Comparison of ENCODE assay signal across 16 mouse cellular contexts in genomic region chr11:86875738-86876137, GRCm38 (mm10).
DNase-seq lines count a peak whose midpoint lies in the region; ATAC-seq and TF ChIP-seq lines count a peak whose summit lies in the region.
"Had no signal": no experiment of that assay in that cellular context is flagged by ENCODE, and none has a peak within 500 bp of the region (broad histone marks: within the 10 kb centered on the region; RNA-seq: fewer than 3 reads in every experiment).

No protein-coding gene starts in this region.

- ATAC-seq in heart, postnatal 0 days (ENCODE audit: insufficient read depth, low read depth): no peak
- no peak for ATAC-seq in liver, postnatal 0 days
- ATAC-seq in liver, embryonic 12.5 days: no peak

- no peaks in the 10 kb centered on the region for H3K9me3 ChIP-seq in heart, postnatal 0 days (replicated peaks; ENCODE audit: control insufficient read depth, low read length)
- H3K9me3 ChIP-seq in liver, postnatal 0 days (ENCODE audit: low read length): peaks cover 4% of the 10 kb centered on the region; the same call in 1 of the 2 replicates
- H3K9me3 ChIP-seq in liver, embryonic 12.5 days (replicated peaks): no peaks in the 10 kb centered on the region
- H3K9me3 ChIP-seq: forebrain, embryonic 10.5 days; liver, embryonic 15.5 days had no signal

- no peak for TF ChIP-seq POLR2A in small intestine, adult 2 months (IDR thresholded peaks at IDR 0.05; ENCODE audit: low read depth, low read length)

- peak; percentile 12; the same call in 1 of the 2 replicates for TF ChIP-seq CTCF in heart, postnatal 0 days (IDR thresholded peaks at IDR 0.05; ENCODE audit: low read depth)
- peak; percentile 46 for TF ChIP-seq CTCF in liver, postnatal 0 days (IDR thresholded peaks at IDR 0.05; ENCODE audit: low read depth)
- 0 out of 2 replicates have a peak, but pooled peaks have one; percentile 14 for TF ChIP-seq CTCF in small intestine, adult 2 months (IDR thresholded peaks at IDR 0.05; ENCODE audit: extremely low read depth, insufficient read length, insufficient replicate concordance, low read depth, low read length)

- DNase-seq in heart, postnatal 0 days (ENCODE audit: low spot score): no peak
- DNase-seq in heart, postnatal 4 days: no peak
- no peak for DNase-seq in liver, postnatal 0 days
- DNase-seq in ES-CJ7 (ENCODE audit: low read depth, low spot score): peak; percentile 72
- DNase-seq in adrenal gland, adult 18-20 months (ENCODE audit: low spot score in 2 of 2): no peak
- DNase-seq: B cell, adult 2 months; cerebellum, postnatal 10 days; heart, postnatal 36 days; lung, postnatal 4 days; right cerebral cortex, postnatal 14 days had no signal

- no peak overlapping the region for H3K4me2 ChIP-seq in heart, postnatal 0 days (ENCODE audit: low read depth, low read length)
- H3K4me2 ChIP-seq in liver, postnatal 0 days (ENCODE audit: low read depth, low read length): no peak overlapping the region
- no peak overlapping the region for H3K4me2 ChIP-seq in liver, embryonic 12.5 days
- H3K4me2 ChIP-seq: heart, embryonic 11.5 days; liver, embryonic 15.5 days; midbrain, embryonic 11.5 days had no signal

- WGBS in heart, postnatal 0 days: 87% methylated on average over 1 of the region's 1 CpGs
- 79% methylated on average over 1 of the region's 1 CpGs for WGBS in liver, postnatal 0 days (ENCODE audit: insufficient replicate concordance)
- 67% methylated on average over 1 of the region's 1 CpGs for whole genome bisulfite sequencing in liver, embryonic 12.5 days (ENCODE audit: insufficient replicate concordance)
- 97% methylated on average over 1 of the region's 1 CpGs for WGBS in small intestine, adult 2 months

- no peaks in the 10 kb centered on the region for H3K36me3 ChIP-seq in heart, postnatal 0 days (replicated peaks; ENCODE audit: control insufficient read depth, insufficient read depth, low read length)
- no peaks in the 10 kb centered on the region for H3K36me3 ChIP-seq in liver, postnatal 0 days (replicated peaks; ENCODE audit: insufficient read depth, low read length)
- no peaks in the 10 kb centered on the region for H3K36me3 ChIP-seq in liver, embryonic 12.5 days
- no peaks in the 10 kb centered on the region for H3K36me3 ChIP-seq in small intestine, adult 2 months (ENCODE audit: control insufficient read depth, insufficient read depth, low read length)
- H3K36me3 ChIP-seq: forebrain, embryonic 10.5 days; liver, embryonic 15.5 days had no signal

- H3K4me3 ChIP-seq in heart, postnatal 0 days (ENCODE audit: low read depth, low read length): no peak overlapping the region
- no peak overlapping the region for H3K4me3 ChIP-seq in liver, postnatal 0 days (ENCODE audit: low read depth, low read length)
- H3K4me3 ChIP-seq in liver, embryonic 12.5 days: no peak overlapping the region
- H3K4me3 ChIP-seq in small intestine, adult 2 months (ENCODE audit: low read depth, low read length): no peak overlapping the region
- H3K4me3 ChIP-seq: forebrain, embryonic 10.5 days; liver, embryonic 15.5 days had no signal

- no peak overlapping the region for H3K27ac ChIP-seq in heart, postnatal 0 days (ENCODE audit: low read depth)
- H3K27ac ChIP-seq in liver, postnatal 0 days (ENCODE audit: low read depth): no peak overlapping the region
- H3K27ac ChIP-seq in liver, embryonic 12.5 days: no peak overlapping the region
- no peak overlapping the region for H3K27ac ChIP-seq in small intestine, adult 2 months (ENCODE audit: insufficient read depth, low read depth, low read length)
- H3K27ac ChIP-seq: liver, embryonic 15.5 days had no signal

- H3K4me1 ChIP-seq in heart, postnatal 0 days (ENCODE audit: control insufficient read depth, insufficient read depth): peaks cover 5% of the 10 kb centered on the region; the same call in 1 of the 2 replicates
- H3K4me1 ChIP-seq in liver, postnatal 0 days (ENCODE audit: insufficient read depth): peaks cover 16% of the 10 kb centered on the region
- peaks cover 31% of the 10 kb centered on the region for H3K4me1 ChIP-seq in liver, embryonic 12.5 days
- no peaks in the 10 kb centered on the region for H3K4me1 ChIP-seq in small intestine, adult 2 months (ENCODE audit: control insufficient read depth, insufficient read depth, insufficient read length, low read length)

- H3K9ac ChIP-seq in heart, postnatal 0 days (replicated peaks; ENCODE audit: low read depth, low read length): no peak overlapping the region
- no peak overlapping the region for H3K9ac ChIP-seq in liver, postnatal 0 days (replicated peaks)
- no peak overlapping the region for H3K9ac ChIP-seq in liver, embryonic 12.5 days
- H3K9ac ChIP-seq: liver, embryonic 15.5 days had no signal

- no peak for TF ChIP-seq EP300 in heart, postnatal 0 days (IDR thresholded peaks at IDR 0.05; ENCODE audit: low read depth)
- no peak for TF ChIP-seq EP300 in liver, postnatal 0 days (IDR thresholded peaks at IDR 0.05; ENCODE audit: low read depth)

- no peaks in the 10 kb centered on the region for H3K27me3 ChIP-seq in heart, postnatal 0 days (ENCODE audit: control insufficient read depth, insufficient read depth, low read length)
- H3K27me3 ChIP-seq in liver, postnatal 0 days (ENCODE audit: insufficient read depth, low read length): no peaks in the 10 kb centered on the region
- no peaks in the 10 kb centered on the region for H3K27me3 ChIP-seq in liver, embryonic 12.5 days (replicated peaks)
- no peaks in the 10 kb centered on the region for H3K27me3 ChIP-seq in small intestine, adult 2 months (ENCODE audit: control insufficient read depth, insufficient read depth, low read length)
- H3K27me3 ChIP-seq: liver, embryonic 15.5 days had no signal
